Mouse (Mus musculus) forebrain, embryonic 16.5 days (tissue): ENCODE measurements around the gene Cbx8. TPM values are rescaled to one million over a fixed set of nuclear protein-coding genes. Genes with fewer than 3 reads are reported as not detected.
A peak's percentile ranks its signal among the peaks of the same experiment; 100 is the strongest.

ENCODE experiments used
- ATAC-seq: fragments of 200-750 bp; cut with Nextera tagmentation; 2 replicates; pipeline ENCODE4 v1.8.0; 2017; ENCODE audit warnings: mild to moderate bottlenecking, moderate library complexity
- H3K27ac ChIP-seq: fragments of 300-500 bp; sonication (generic); 2 replicates; pipeline ENCODE4 v1.5.1; 2014; ENCODE audit warnings: low read length, control low read depth
- H3K27me3 ChIP-seq: fragments of 300-500 bp; sonication (generic); replicated peaks from 2 replicates; pipeline ENCODE4 v1.6.1; 2014; ENCODE audit warnings: low read length; ENCODE audit not compliant: control insufficient read depth, insufficient read depth
- H3K36me3 ChIP-seq: fragments of 300-500 bp; sonication (generic); 2 replicates; pipeline ENCODE4 v1.6.1; 2014; ENCODE audit not compliant: control insufficient read depth, insufficient read depth
- H3K4me1 ChIP-seq: fragments of 300-500 bp; sonication (generic); replicated peaks from 2 replicates; pipeline ENCODE4 v1.6.1; 2014; ENCODE audit warnings: low read length; ENCODE audit not compliant: control insufficient read depth, insufficient read depth
- H3K4me2 ChIP-seq: fragments of 300-500 bp; sonication (generic); 2 replicates; pipeline ENCODE4 v1.6.1; 2014; ENCODE audit warnings: mild to moderate bottlenecking, low read length, control low read depth
- H3K4me3 ChIP-seq: fragments of 300-500 bp; sonication (generic); replicated peaks from 2 replicates; pipeline ENCODE4 v1.5.1; 2014; ENCODE audit warnings: mild to moderate bottlenecking, low read length, control low read depth
- H3K9ac ChIP-seq: fragments of 300-500 bp; sonication (generic); replicated peaks from 2 replicates; pipeline ENCODE4 v1.6.1; 2014; ENCODE audit warnings: low read depth, low read length, control low read depth
- H3K9me3 ChIP-seq: fragments of 300-500 bp; sonication (generic); 2 replicates; pipeline ENCODE4 v1.6.1; 2016; ENCODE audit warnings: low read length; ENCODE audit not compliant: control insufficient read depth
- WGBS: fragments of 180-500 bp; shearing (Covaris S2); extraction: QIAGEN DNeasy Blood & Tissue Kit; methylation state at CpG from one replicate; pipeline ENCODE4 v1.1.7; 2014; 5-methylcytosine and 5-hydroxymethylcytosine counted together
- polyA plus RNA-seq: library from polyadenylated mRNA; unstranded; fragments of >200 nt; fragmentation: Nextera tagmentation; extraction: Ambion mirVana; gene quantifications from 2 replicates; pipeline ENCODE4 v1.2.1, GENCODE M21; 2015

Gene Cbx8
- polyA plus RNA-seq, 1 experiment from 2014 or later, result 12.3 TPM

DNA sequence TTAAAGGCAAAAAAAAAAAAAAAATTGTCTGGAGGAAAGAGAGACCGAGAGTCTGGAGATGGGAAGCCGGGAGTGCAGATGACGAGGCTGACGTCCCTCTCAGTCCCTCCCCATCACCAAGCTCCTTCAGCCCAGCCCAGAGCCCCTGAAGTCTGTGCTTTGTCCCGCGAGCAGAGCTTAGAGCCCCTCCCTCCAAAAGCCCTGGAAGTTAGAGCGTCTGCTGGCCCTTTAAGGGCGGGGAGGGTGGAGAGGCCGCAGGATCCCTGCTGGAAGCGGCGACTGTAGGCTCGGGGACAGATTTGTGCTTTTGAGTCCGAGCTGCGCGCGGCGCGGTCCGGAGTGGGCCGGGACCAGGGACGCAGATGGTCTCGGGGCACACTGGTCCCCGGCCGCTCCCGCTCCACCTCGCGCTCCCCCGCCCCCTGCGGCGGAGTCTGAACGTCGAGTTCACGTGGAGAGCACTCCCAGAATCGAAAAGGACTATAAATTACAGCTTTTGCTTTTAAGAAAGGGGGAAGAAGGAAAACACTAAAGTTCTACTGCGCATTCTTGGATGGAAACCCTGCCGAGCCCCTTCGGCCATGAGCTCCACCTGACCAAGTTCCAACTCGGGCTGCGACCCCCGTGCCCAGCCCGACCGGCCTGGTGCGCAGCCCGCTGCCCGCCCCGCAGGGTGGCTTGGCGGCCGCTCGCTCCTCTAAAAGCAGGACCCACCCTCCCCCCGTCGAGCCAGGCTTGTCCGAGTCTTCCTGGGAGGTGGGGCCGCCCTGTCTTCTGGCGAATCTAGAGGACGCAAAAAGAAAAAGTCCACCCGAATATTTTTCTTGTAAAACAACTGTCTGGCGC is 3.6 kb downstream of the Cbx8 start:
- peak overlapping the region; percentile 47 for H3K4me3 ChIP-seq
- 2% methylated on average over 57 of the region's 57 CpGs for WGBS
- H3K36me3 ChIP-seq, result no peaks in the 10 kb centered on the region
- peaks cover 64% of the 10 kb centered on the region for H3K4me1 ChIP-seq
- H3K27ac ChIP-seq, result no peak overlapping the region
- peak overlapping the region; percentile 79 for H3K4me2 ChIP-seq
- H3K27me3 ChIP-seq, result peaks cover 34% of the 10 kb centered on the region
- H3K9me3 ChIP-seq, result no peaks in the 10 kb centered on the region
- ATAC-seq, result no peak
- H3K9ac ChIP-seq, result peak overlapping the region; percentile 53

- Histone ChIP-seq H3K4me1 (peaks cover 57% of the 10 kb centered on the region), H3K27ac (no peak overlapping the region), H3K4me3 (no peak overlapping the region), H3K9me3 (no peaks in the 10 kb centered on the region), H3K36me3 (no peaks in the 10 kb centered on the region), H3K27me3 (peaks cover 27% of the 10 kb centered on the region), H3K4me2 (no peak overlapping the region), H3K9ac (no peak overlapping the region)
- WGBS, result 9% methylated on average over 15 of the region's 15 CpGs
- no peak for ATAC-seq
Measured at GRCm38 (mm10) chr11:119036447-119036846, 4.3 kb downstream of the Cbx8 start.

DNA sequence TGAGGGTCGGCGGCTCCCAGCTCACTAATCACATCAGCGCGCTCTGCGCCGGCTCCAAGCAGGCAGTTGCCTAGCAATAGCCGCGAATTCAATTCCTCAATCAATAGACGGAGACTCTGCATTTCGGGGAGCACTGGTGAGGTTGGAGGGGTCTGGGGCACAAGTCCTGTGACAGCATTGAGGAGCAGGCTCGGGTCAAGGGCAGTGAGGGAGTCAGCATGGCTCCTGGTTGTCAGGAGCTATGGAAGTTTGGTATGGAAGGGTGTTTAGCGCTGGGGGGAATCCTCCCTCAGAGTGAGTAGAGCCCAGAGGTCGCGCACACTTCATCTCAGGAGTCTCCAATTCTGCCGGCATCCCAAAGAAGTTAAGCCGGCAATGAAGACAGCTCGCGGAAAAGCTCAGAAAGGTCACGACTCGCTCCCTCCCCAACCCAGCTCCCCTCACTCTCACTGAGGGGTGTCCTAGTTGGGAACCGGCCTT is 5.0 kb downstream of the Cbx8 start:
- Histone ChIP-seq H3K9me3 (no peaks in the 10 kb centered on the region), H3K27me3 (peaks cover 27% of the 10 kb centered on the region), H3K4me3 (0 out of 2 replicates have a peak overlapping the region, but pooled peaks have one; percentile 3), H3K27ac (no peak overlapping the region), H3K4me1 (peaks cover 56% of the 10 kb centered on the region), H3K36me3 (no peaks in the 10 kb centered on the region; the same call in 1 of the 2 replicates), H3K9ac (no peak overlapping the region), H3K4me2 (peak overlapping the region; percentile 18; the same call in 1 of the 2 replicates)
- ATAC-seq, result no peak
- 4% methylated on average over 21 of the region's 21 CpGs for WGBS

- H3K9me3 ChIP-seq, result no peaks in the 10 kb centered on the region
- H3K4me1 ChIP-seq, result peaks cover 56% of the 10 kb centered on the region
- WGBS, result 3% methylated on average over 21 of the region's 21 CpGs
- no peak overlapping the region for H3K27ac ChIP-seq
- H3K9ac ChIP-seq, result no peak overlapping the region
- H3K36me3 ChIP-seq, result peaks cover 2% of the 10 kb centered on the region; the same call in 1 of the 2 replicates
- ATAC-seq, result no peak
- peak overlapping the region; percentile 18; the same call in 1 of the 2 replicates for H3K4me2 ChIP-seq
- H3K27me3 ChIP-seq, result peaks cover 27% of the 10 kb centered on the region
- H3K4me3 ChIP-seq, result 0 out of 2 replicates have a peak overlapping the region, but pooled peaks have one; percentile 3
Measured at GRCm38 (mm10) chr11:119035094-119035685, 5.6 kb downstream of the Cbx8 start.

DNA sequence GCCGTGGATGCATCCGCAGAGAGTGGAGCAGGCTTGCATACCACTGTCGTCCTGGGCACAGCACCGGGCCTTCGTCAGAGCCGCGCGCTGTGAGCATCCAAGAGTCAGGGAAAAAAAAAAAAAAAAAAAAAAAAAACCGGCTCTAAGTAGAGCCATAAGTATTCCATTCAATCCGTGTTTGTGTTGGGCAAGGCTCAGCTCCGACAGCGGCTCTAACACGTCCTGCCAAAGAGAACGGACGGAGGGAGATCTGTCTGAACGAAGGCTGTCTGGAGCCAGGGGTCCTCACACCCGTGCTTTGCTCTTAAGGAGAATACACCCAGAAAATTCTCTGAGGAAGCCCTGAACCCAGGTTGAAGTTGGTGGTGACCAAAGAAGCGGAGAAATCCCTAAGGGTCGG is 6.1 kb downstream of the Cbx8 start:
- Histone ChIP-seq H3K4me2 (peak overlapping the region; percentile 31), H3K36me3 (peaks cover 2% of the 10 kb centered on the region; the same call in 1 of the 2 replicates), H3K4me1 (peaks cover 50% of the 10 kb centered on the region), H3K9me3 (no peaks in the 10 kb centered on the region), H3K27ac (no peak overlapping the region), H3K4me3 (0 out of 2 replicates have a peak overlapping the region, but pooled peaks have one; percentile 3), H3K9ac (no peak overlapping the region), H3K27me3 (peaks cover 27% of the 10 kb centered on the region)
- no peak for ATAC-seq
- WGBS, result 5% methylated on average over 19 of the region's 19 CpGs

- Histone ChIP-seq H3K9ac (no peak overlapping the region), H3K4me3 (0 out of 2 replicates have a peak overlapping the region, but pooled peaks have one; percentile 3), H3K27me3 (peaks cover 27% of the 10 kb centered on the region), H3K4me2 (peak overlapping the region; percentile 31), H3K4me1 (peaks cover 44% of the 10 kb centered on the region), H3K36me3 (peaks cover 6% of the 10 kb centered on the region), H3K27ac (no peak overlapping the region), H3K9me3 (no peaks in the 10 kb centered on the region)
- peak; percentile 37 for ATAC-seq
- under 1% methylated on average over 26 of the region's 26 CpGs for WGBS
Measured at GRCm38 (mm10) chr11:119033874-119034558, 6.8 kb downstream of the Cbx8 start.

- ATAC-seq, result no peak
- Histone ChIP-seq H3K4me1 (peaks cover 42% of the 10 kb centered on the region), H3K9ac (no peak overlapping the region)
Measured at GRCm38 (mm10) chr11:119026203-119026602, 14.6 kb downstream of the Cbx8 start.

DNA sequence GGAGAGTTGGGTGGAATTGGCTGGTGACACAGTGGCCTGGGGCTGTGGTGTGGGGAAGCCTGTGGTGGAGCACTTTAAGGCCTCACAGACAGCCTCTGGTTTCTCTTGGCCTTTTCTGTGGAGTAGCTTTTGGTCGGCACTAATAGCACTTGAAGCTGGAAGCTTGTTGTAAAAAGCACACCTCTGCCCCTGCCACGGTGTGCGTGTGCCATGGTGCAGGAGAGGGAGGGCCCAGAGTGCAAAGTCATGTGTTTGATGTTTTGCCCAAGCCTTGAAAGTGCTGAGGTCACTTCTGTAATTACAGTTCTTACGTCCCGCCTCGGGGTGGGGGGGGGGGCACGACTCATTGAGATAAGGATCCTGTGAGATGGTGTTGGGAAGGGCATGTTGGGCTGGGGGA is 16.5 kb downstream of the Cbx8 start:
- peak overlapping the region; percentile 68; the same call in 1 of the 2 replicates for H3K27ac ChIP-seq
- WGBS, result 9% methylated on average over 7 of the region's 7 CpGs
- H3K36me3 ChIP-seq, result peaks cover 27% of the 10 kb centered on the region
- H3K4me2 ChIP-seq, result peak overlapping the region; percentile 78
- peak overlapping the region; percentile 54 for H3K4me3 ChIP-seq
- ATAC-seq, result no peak
- peaks cover 6% of the 10 kb centered on the region; the same call in 1 of the 2 replicates for H3K27me3 ChIP-seq
- peaks cover 42% of the 10 kb centered on the region for H3K4me1 ChIP-seq
- H3K9me3 ChIP-seq, result no peaks in the 10 kb centered on the region
- H3K9ac ChIP-seq, result peak overlapping the region; percentile 92

More at GRCm38 (mm10) chr11:119026203-119026602, 14.6 kb downstream of the Cbx8 start:
- Histone ChIP-seq H3K36me3 (peaks cover 31% of the 10 kb centered on the region), H3K4me2 (peak overlapping the region; percentile 78), H3K9me3 (no peaks in the 10 kb centered on the region), H3K4me3 (no peak overlapping the region), H3K27ac (no peak overlapping the region), H3K27me3 (0 out of 2 replicates have a peak, but pooled peaks cover under 1% of the 10 kb centered on the region)
- WGBS, result 45% methylated on average over 12 of the region's 12 CpGs
